Mouse (Mus musculus): ENCODE data around the gene Mip. TPM values are rescaled to one million over a fixed set of nuclear protein-coding genes. Genes with fewer than 3 reads are reported as not detected.
A peak's percentile ranks its signal among the peaks of the same experiment; 100 is the strongest.
"Not testable (repeated sequence)": the region's sequence is repeated elsewhere in the genome, so short reads cannot be mapped to it uniquely, and the experiment has no call there.

Gene Mip
- polyA plus RNA-seq, 1 experiment from 2014 or later, result not detected

GRCm38 (mm10) chr10:128188242-128188877 lies 37.3 kb upstream of the Mip start:
- DNase-seq (ENCODE audit: low spot score), result peak; percentile 84
- H3K36me3 ChIP-seq (ENCODE audit: control insufficient read depth, insufficient read depth, low read length), result no peaks in the 10 kb centered on the region
- ATAC-seq (ENCODE audit: low FRiP score), result no peak
- no peak overlapping the region for H3K9ac ChIP-seq (ENCODE audit: low read depth, low read length)
- no peaks in the 10 kb centered on the region for H3K27me3 ChIP-seq (ENCODE audit: control insufficient read depth, insufficient read depth, low read length)
- no peak overlapping the region for H3K4me3 ChIP-seq (ENCODE audit: low read depth, low read length)
- H3K9me3 ChIP-seq (ENCODE audit: control insufficient read depth, low read length), result no peaks in the 10 kb centered on the region
- WGBS, result 45% methylated on average over 2 of the region's 2 CpGs
- H3K27ac ChIP-seq (ENCODE audit: low read depth, low read length), result no peak overlapping the region
- no peak overlapping the region for H3K4me2 ChIP-seq (replicated peaks; ENCODE audit: low read depth, low read length)
- H3K4me1 ChIP-seq (replicated peaks; ENCODE audit: control insufficient read depth, insufficient read depth, low read length), result no peaks in the 10 kb centered on the region

GRCm38 (mm10) chr10:128191472-128191871 lies 34.2 kb upstream of the Mip start:
- Histone ChIP-seq H3K27me3 (ENCODE audit: control insufficient read depth, insufficient read depth, low read length) (peaks cover 17% of the 10 kb centered on the region), H3K9ac (ENCODE audit: low read depth, low read length) (no peak overlapping the region), H3K4me2 (replicated peaks; ENCODE audit: low read depth, low read length) (no peak overlapping the region), H3K4me3 (ENCODE audit: low read depth, low read length) (no peak overlapping the region), H3K4me1 (replicated peaks; ENCODE audit: control insufficient read depth, insufficient read depth, low read length) (no peaks in the 10 kb centered on the region; the same call in 1 of the 2 replicates), H3K36me3 (ENCODE audit: control insufficient read depth, insufficient read depth, low read length) (no peaks in the 10 kb centered on the region), H3K9me3 (ENCODE audit: control insufficient read depth, low read length) (no peaks in the 10 kb centered on the region), H3K27ac (ENCODE audit: low read depth, low read length) (no peak overlapping the region)
- WGBS, result 90% methylated on average over 2 of the region's 2 CpGs
- ATAC-seq (ENCODE audit: low FRiP score) (no peak), DNase-seq (ENCODE audit: low spot score) (no peak)

DNA sequence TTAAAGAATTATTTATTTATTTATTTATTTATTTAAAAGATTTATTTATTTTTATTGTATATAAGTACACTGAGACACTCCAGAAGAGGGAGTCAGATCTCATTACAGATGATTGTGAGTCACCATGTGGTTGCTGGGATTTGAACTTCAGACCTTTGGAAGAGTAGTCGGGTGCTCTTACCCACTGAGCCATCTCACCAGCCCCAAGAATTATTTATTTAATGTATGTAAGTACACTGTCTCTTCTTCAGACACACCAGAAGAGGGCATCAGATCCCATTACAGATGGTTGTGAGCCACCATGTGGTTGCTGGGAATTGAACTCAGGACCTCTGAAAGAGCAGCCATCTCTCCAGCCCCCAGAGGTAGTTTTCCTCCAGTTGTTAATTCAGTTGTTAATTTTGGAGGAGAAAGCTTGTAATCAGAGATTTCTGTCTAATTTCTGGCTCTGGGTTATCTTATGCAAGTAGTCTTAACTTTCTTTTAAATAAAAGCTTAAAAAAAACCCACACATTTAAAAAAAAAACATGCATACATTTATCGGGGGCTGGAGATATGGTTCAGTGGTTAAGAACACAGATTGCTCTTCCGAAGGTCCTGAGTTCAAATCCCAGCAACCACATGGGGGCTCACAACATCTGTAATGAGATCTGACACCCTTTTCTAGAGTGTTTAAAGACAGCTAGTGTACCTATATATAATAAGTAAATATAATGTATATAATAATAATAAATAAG lies 33.4 kb upstream of the Mip start:
- not testable (repeated sequence) for H3K27ac ChIP-seq (ENCODE audit: low read depth, low read length); H3K9me3 ChIP-seq (ENCODE audit: control insufficient read depth, low read length); H3K4me1 ChIP-seq (replicated peaks; ENCODE audit: control insufficient read depth, insufficient read depth, low read length); H3K36me3 ChIP-seq (ENCODE audit: control insufficient read depth, insufficient read depth, low read length); H3K4me3 ChIP-seq (ENCODE audit: low read depth, low read length); H3K4me2 ChIP-seq (replicated peaks; ENCODE audit: low read depth, low read length); H3K9ac ChIP-seq (ENCODE audit: low read depth, low read length); DNase-seq (ENCODE audit: low spot score); ATAC-seq (ENCODE audit: low FRiP score)
- 91% methylated on average over 3 of the region's 3 CpGs for WGBS
- H3K27me3 ChIP-seq (ENCODE audit: control insufficient read depth, insufficient read depth, low read length), result peaks cover 17% of the 10 kb centered on the region

DNA sequence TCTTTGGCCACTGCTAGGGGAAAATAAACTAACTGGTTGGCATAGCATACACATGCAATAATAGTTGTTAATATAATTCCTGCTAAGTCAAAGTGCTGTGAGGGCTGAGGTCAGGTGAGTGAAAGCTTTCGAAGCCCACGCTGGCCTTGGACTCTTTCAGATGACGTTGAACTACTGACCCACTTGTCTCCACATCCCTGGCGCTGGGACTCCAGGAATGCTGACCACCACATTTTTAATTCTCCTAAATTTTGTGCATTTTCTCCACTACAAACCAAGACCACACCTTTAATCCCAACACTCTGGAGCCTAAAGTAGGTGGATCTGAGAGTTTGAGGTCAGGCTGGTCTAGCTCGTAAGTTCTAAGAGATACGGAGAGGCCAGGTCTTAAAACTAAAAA lies 32.5 kb upstream of the Mip start:
- Histone ChIP-seq H3K4me2 (replicated peaks; ENCODE audit: low read depth, low read length) (no peak overlapping the region), H3K4me1 (replicated peaks; ENCODE audit: control insufficient read depth, insufficient read depth, low read length) (no peaks in the 10 kb centered on the region; the same call in 1 of the 2 replicates), H3K9ac (ENCODE audit: low read depth, low read length) (no peak overlapping the region), H3K36me3 (ENCODE audit: control insufficient read depth, insufficient read depth, low read length) (no peaks in the 10 kb centered on the region), H3K27ac (ENCODE audit: low read depth, low read length) (no peak overlapping the region), H3K27me3 (ENCODE audit: control insufficient read depth, insufficient read depth, low read length) (peaks cover 17% of the 10 kb centered on the region), H3K4me3 (ENCODE audit: low read depth, low read length) (no peak overlapping the region), H3K9me3 (ENCODE audit: control insufficient read depth, low read length) (no peaks in the 10 kb centered on the region)
- ATAC-seq (ENCODE audit: low FRiP score) (no peak), DNase-seq (ENCODE audit: low spot score) (no peak)
- 94% methylated on average over 6 of the region's 6 CpGs for WGBS

DNA sequence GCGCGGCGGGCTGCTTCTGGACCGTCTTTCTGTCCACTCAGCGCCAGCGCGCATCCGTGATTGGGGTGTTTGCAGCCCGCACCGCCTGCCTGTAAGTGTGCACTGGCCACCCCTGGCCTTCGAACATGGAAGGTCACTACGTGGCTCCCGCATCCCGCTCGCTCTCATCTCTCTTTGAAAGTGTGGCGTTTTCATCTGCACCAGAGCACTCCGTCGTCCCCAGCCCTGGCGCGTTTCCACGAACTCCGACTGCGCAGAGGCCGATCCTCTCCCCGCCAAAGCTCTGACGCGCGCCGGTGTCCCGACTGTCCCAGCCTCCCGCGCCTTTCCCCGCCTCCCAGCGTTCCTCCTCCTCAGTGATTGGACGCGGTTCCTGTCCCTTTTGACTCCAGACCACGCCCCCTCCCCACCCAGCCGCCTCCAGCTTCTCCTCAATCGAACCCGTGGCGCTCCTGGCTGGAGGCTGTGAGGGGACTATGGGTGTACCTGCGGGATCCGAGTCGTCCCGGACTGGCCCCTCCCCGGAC lies 31.6 kb upstream of the Mip start, which contains the start of gene Gls2:
Gene Gls2 (plus strand): TSS at position 434 of the 527 bp plus-strand sequence.
- peak within 1 kb of the TSS; percentile 99 for H3K4me2 ChIP-seq (replicated peaks; ENCODE audit: low read depth, low read length)
- no peak within 1 kb of the TSS for H3K27ac ChIP-seq (ENCODE audit: low read depth, low read length)
- peak; percentile 99 for DNase-seq (ENCODE audit: low spot score)
- H3K9me3 ChIP-seq (ENCODE audit: control insufficient read depth, low read length), result no peaks in the 10 kb centered on the region
- H3K36me3 ChIP-seq (ENCODE audit: control insufficient read depth, insufficient read depth, low read length), result no peaks in the 10 kb centered on the region
- H3K27me3 ChIP-seq (ENCODE audit: control insufficient read depth, insufficient read depth, low read length), result peaks cover 17% of the 10 kb centered on the region
- 0% methylated on average over 44 of the region's 46 CpGs for WGBS
- no peaks in the 10 kb centered on the region; the same call in 1 of the 2 replicates for H3K4me1 ChIP-seq (replicated peaks; ENCODE audit: control insufficient read depth, insufficient read depth, low read length)
- peak; percentile 98 for ATAC-seq (ENCODE audit: low FRiP score)
- peak within 1 kb of the TSS; percentile 62 for H3K9ac ChIP-seq (ENCODE audit: low read depth, low read length)
- H3K4me3 ChIP-seq (ENCODE audit: low read depth, low read length), result peak within 1 kb of the TSS; percentile 60

DNA sequence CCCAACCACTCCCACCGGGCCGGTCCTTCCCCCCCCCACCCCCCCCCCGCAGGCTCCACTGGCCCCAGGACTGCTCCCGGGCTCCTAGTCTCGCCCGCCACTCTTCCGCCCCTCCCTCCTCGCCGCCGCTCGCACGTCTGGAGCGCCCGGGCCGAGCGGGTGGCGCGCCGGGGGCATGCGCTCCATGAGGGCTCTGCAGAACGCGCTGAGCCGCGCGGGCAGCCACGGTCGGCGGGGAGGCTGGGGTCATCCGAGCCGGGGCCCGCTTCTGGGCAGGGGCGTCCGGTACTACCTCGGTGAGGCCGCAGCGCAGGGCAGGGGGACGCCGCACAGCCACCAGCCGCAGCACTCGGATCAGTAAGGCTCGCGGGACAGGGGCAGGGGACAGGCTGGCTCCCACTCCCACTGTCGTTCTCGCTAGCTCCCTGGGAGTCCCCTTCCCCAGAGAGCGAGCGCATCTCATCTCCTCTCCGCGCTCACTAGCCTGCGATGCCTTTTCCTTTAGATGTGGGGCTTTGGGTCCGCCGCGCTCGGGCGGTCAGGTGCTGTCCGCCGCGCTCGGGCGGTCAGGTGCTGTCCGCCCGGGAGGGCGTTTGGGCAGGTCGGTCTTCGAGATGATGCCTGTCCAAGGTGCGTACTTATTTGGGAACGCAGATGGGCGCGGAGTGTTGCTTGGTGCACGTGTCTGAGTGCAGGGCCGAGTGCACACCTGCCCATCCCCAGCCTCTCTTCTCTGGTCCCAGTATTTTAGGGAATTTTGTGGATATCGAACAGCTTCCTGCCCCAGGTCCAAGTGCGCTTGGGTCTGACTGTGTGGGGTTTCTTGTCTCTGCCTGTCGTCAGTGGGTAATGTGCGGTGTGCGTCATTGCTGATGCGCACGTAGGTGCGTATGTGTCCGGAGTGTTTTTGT lies 30.8 kb upstream of the Mip start:
- Histone ChIP-seq H3K27ac (ENCODE audit: low read depth, low read length) (no peak overlapping the region), H3K4me2 (replicated peaks; ENCODE audit: low read depth, low read length) (peak overlapping the region; percentile 99)
- DNase-seq (ENCODE audit: low spot score), result no peak

DNA sequence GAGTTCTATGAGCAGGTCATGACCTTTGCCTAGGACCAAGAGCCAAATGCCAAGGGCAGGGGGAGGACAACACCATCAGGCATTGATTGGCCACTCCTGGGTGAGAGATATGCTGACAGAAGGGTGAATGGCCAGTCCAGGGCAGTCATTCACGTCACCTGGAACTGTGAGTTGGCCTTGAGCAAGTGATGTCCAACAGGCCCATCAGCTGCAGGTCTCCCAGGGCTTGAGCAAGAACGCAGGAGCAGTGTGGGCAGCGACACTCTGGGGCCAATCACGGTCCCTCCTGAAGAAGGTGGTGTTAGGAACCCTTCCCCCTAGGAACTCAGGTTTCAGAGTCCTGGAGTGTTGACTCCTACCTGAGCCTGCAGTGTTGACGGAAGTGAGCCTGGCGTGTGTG lies 23.8 kb upstream of the Mip start:
- no peaks in the 10 kb centered on the region for H3K4me1 ChIP-seq (replicated peaks; ENCODE audit: control insufficient read depth, insufficient read depth, low read length)
- no peaks in the 10 kb centered on the region for H3K27me3 ChIP-seq (ENCODE audit: control insufficient read depth, insufficient read depth, low read length)
- no peaks in the 10 kb centered on the region for H3K9me3 ChIP-seq (ENCODE audit: control insufficient read depth, low read length)
- DNase-seq (ENCODE audit: low spot score) (no peak), ATAC-seq (ENCODE audit: low FRiP score) (no peak)
- no peak overlapping the region for H3K4me2 ChIP-seq (replicated peaks; ENCODE audit: low read depth, low read length)
- H3K36me3 ChIP-seq (ENCODE audit: control insufficient read depth, insufficient read depth, low read length), result no peaks in the 10 kb centered on the region
- H3K9ac ChIP-seq (ENCODE audit: low read depth, low read length), result no peak overlapping the region
- no peak overlapping the region for H3K4me3 ChIP-seq (ENCODE audit: low read depth, low read length)
- 71% methylated on average over 6 of the region's 6 CpGs for WGBS
- H3K27ac ChIP-seq (ENCODE audit: low read depth, low read length), result no peak overlapping the region

More for the DNA sequence above, 30.8 kb upstream of the Mip start:
- no peaks in the 10 kb centered on the region for H3K9me3 ChIP-seq (ENCODE audit: control insufficient read depth, low read length)
- peak overlapping the region; percentile 62 for H3K9ac ChIP-seq (ENCODE audit: low read depth, low read length)
- peak; percentile 89 for ATAC-seq (ENCODE audit: low FRiP score)
- H3K36me3 ChIP-seq (ENCODE audit: control insufficient read depth, insufficient read depth, low read length), result no peaks in the 10 kb centered on the region
- 2% methylated on average over 50 of the region's 79 CpGs for WGBS
- H3K4me3 ChIP-seq (ENCODE audit: low read depth, low read length), result peak overlapping the region; percentile 60
- no peaks in the 10 kb centered on the region; the same call in 1 of the 2 replicates for H3K4me1 ChIP-seq (replicated peaks; ENCODE audit: control insufficient read depth, insufficient read depth, low read length)
- H3K27me3 ChIP-seq (ENCODE audit: control insufficient read depth, insufficient read depth, low read length), result peaks cover 17% of the 10 kb centered on the region

GRCm38 (mm10) chr10:128204941-128205340 lies 20.7 kb upstream of the Mip start:
- H3K36me3 ChIP-seq (ENCODE audit: control insufficient read depth, insufficient read depth, low read length), result no peaks in the 10 kb centered on the region
- no peaks in the 10 kb centered on the region for H3K4me1 ChIP-seq (replicated peaks; ENCODE audit: control insufficient read depth, insufficient read depth, low read length)
- H3K27me3 ChIP-seq (ENCODE audit: control insufficient read depth, insufficient read depth, low read length), result no peaks in the 10 kb centered on the region
- no peaks in the 10 kb centered on the region for H3K9me3 ChIP-seq (ENCODE audit: control insufficient read depth, low read length)
- no peak overlapping the region for H3K4me3 ChIP-seq (ENCODE audit: low read depth, low read length)
- no peak for DNase-seq (ENCODE audit: low spot score)
- ATAC-seq (ENCODE audit: low FRiP score), result no peak
- no peak overlapping the region for H3K27ac ChIP-seq (ENCODE audit: low read depth, low read length)
- 86% methylated on average over 15 of the region's 15 CpGs for WGBS
- H3K4me2 ChIP-seq (replicated peaks; ENCODE audit: low read depth, low read length), result no peak overlapping the region
- H3K9ac ChIP-seq (ENCODE audit: low read depth, low read length), result no peak overlapping the region

All from hindbrain, embryonic 11.5 days (tissue).